Mouse (Mus musculus) lung, adult 2 months (tissue): ENCODE data around the gene B3gnt5.

ENCODE experiments used
- CTCF ChIP-seq: fragments of 200-500 bp; IDR thresholded peaks from 2 replicates; pipeline ENCODE4 v1.5.1; 2011; ENCODE audit warnings: mild to moderate bottlenecking, low read length, control low read depth; ENCODE audit not compliant: insufficient read depth
- POLR2A ChIP-seq: fragments of 200-500 bp; IDR thresholded peaks from 2 replicates; pipeline ENCODE4 v1.6.1; 2011; ENCODE audit warnings: low read depth, mild to moderate bottlenecking, control low read depth, low read length, borderline replicate concordance; ENCODE audit errors: extremely low read depth

DNA sequence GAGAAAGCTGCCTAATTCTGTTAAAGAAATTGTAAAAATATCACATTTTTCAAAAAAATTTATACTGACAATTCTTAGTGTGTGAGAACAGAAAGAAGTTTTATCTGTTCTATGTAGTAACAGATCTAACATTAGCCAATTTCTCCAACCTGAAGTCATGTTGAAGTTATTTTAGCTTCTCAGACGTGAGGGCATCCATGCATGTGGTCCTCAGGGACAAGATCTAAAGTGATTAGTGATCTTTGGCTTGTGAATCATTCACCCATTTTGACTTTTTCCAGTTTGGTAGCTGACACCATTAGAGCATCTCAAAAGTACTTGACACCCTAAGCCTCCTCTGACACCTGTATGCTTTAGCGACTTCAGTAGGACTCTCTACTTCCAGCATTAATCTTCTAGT is 29.9 kb downstream of the B3gnt5 start:
- TF ChIP-seq CTCF (no peak), POLR2A (no peak)
